Mouse (Mus musculus) lung, postnatal 0 days (tissue): ENCODE results near the gene Hnrnpa3.

Source experiments
- CTCF ChIP-seq: IDR thresholded peaks from 2 replicates; pipeline ENCODE4 v1.5.1; 2016; ENCODE audit warnings: antibody characterized with exemption, mild to moderate bottlenecking
- EP300 ChIP-seq: IDR thresholded peaks from 2 replicates; pipeline ENCODE4 v1.6.1; 2016; ENCODE audit warnings: antibody characterized with exemption, mild to moderate bottlenecking, control low read depth

GRCm38 (mm10) chr2:75650437-75650836, 8.6 kb upstream of the Hnrnpa3 start:
- no peak for TF ChIP-seq CTCF
- TF ChIP-seq EP300, result no peak
